Mouse (Mus musculus): ENCODE data around the gene Kmt2b.

GRCm38 (mm10) chr7:30590927-30591604 is 2.5 kb upstream of the Kmt2b start:
- no peak for TF ChIP-seq POLR2A (IDR thresholded peaks at IDR 0.05; ENCODE audit: low read depth, low read length)
- no peak for TF ChIP-seq CTCF (IDR thresholded peaks at IDR 0.05; ENCODE audit: extremely low read depth, insufficient read length, insufficient replicate concordance, low read depth, low read length)

Data from small intestine, adult 2 months (tissue).